Mouse (Mus musculus) cerebellum, postnatal 36 days (tissue): ENCODE data around the gene Trp53inp2.

Source experiments
- DNase-seq, 2 experiments: peaks; one replicate each; pipeline ENCODE4 v3.0.0; 2021 to 2022; ENCODE audit warnings: mixed read lengths in 2 of 2

Gene Trp53inp2

GRCm38 (mm10) chr2:155385090-155385489 is 4.2 kb downstream of the Trp53inp2 start:
- peak; percentile 88 for DNase-seq

DNA sequence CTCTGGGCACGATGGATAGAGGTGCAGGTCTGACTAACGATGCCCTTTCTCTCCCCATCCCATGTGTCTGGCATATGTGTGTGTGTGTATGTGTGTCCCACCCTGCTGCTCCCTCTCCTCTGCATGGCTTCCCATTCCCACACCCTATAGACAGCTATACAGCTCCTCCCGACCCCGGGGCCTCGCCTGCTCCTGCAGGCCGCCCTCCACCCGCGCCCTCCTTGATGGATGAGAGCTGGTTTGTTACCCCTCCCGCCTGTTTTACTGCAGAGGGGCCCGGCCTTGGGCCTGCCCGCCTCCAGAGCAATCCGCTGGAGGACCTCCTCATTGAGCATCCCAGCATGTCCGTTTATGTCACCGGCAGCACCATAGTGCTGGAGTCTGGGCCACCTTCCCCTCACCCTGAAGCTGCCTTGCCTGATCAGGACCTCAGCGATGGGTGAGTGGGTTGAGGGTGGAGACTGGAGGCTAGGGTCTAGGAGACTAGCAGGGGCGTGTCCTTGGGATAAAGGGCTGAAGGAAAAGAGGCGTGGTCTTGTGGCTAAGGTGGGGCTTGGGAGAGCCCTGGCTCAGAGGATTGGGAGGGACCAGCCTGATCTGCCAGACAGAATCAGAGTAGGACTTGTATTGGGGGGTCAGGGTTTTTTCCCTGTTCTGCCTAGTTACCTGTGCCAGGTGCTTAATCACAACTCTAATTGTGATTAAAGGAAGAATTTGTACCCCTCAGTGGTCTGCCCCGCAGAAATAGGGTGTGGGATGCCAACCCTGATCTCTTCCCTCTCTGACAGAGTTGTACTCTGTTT is 5.1 kb downstream of the Trp53inp2 start:
- DNase-seq: peak in 1 of 2 experiments; percentile 22

- DNase-seq: peak; percentile 31 to 40
These were observed 5.7 kb downstream of the Trp53inp2 start for GRCm38 (mm10) chr2:155386534-155386899.

GRCm38 (mm10) chr2:155387052-155387451 is 6.2 kb downstream of the Trp53inp2 start:
- DNase-seq: no peak

- no peak for DNase-seq
These were observed 7.7 kb downstream of the Trp53inp2 start for GRCm38 (mm10) chr2:155388573-155388972.

DNA sequence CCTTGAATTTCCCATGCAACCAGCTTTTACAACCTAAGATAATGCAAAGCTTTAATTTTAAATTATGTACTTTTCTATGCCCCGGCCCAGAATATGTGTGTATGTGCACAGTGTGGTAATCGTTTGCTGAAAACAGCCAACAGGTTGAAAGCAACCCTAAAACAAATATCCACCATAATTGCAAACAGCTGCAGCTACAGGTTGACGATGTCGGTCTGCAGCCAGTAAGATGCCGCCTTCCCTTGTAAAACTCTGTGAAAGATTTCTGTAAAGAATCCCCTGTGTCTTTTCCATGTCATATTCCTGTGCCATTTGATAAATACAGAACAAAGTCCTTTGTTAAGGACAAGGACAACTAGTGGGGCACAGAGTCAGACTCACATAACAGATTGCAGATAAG is 13.7 kb downstream of the Trp53inp2 start:
- DNase-seq: no peak

- DNase-seq: peak; percentile 71 to 74
These were observed 19.4 kb downstream of the Trp53inp2 start for GRCm38 (mm10) chr2:155400276-155400675.

GRCm38 (mm10) chr2:155401926-155402325 is 21.1 kb downstream of the Trp53inp2 start:
- DNase-seq: no peak

GRCm38 (mm10) chr2:155404635-155405034 is 23.8 kb downstream of the Trp53inp2 start:
- DNase-seq: no peak

GRCm38 (mm10) chr2:155420911-155421310 is 40.1 kb downstream of the Trp53inp2 start:
- peak; percentile 24 to 35 for DNase-seq

DNA sequence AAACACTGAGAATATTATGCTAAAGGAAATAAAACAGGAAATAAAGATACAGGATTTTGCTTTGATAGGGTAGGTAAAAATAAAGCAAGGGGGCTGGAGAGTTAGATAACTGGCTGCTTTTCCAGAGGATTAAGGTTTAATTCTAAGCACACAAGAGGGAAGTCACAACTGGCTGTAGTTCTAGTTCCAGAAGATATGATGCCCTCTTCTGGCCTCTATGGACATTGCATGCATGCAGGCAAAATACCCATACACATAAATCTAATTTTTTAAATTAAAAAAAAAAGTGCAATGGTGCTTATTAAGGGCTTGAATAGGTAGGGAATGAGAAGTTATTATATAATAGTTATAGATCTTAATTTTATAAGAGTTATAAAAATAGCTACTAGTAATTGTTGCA is 55.6 kb downstream of the Trp53inp2 start:
- DNase-seq: no peak
